Mouse (Mus musculus) heart, embryonic 12.5 days (tissue): ENCODE measurements around the gene Hsd11b1. TPM values are rescaled to one million over a fixed set of nuclear protein-coding genes. Genes with fewer than 3 reads are reported as not detected.

Experiments used
- ATAC-seq: fragments of 200-750 bp; cut with Nextera tagmentation; 2 replicates; pipeline ENCODE4 v1.8.0; 2017; ENCODE audit warnings: moderate TSS enrichment, moderate library complexity; ENCODE audit not compliant: insufficient number of reproducible peaks, low FRiP score
- H3K27ac ChIP-seq: fragments of 300-500 bp; sonication (generic); 2 replicates; pipeline ENCODE4 v1.5.1; 2016; ENCODE audit warnings: mild to moderate bottlenecking, moderate library complexity; ENCODE audit not compliant: poor library complexity, severe bottlenecking
- H3K27me3 ChIP-seq: fragments of 300-500 bp; sonication (generic); replicated peaks from 2 replicates; pipeline ENCODE4 v1.6.1; 2016; ENCODE audit warnings: mild to moderate bottlenecking, moderate library complexity
- H3K36me3 ChIP-seq: fragments of 300-500 bp; sonication (generic); 2 replicates; pipeline ENCODE4 v1.6.1; 2016; ENCODE audit warnings: mild to moderate bottlenecking, moderate library complexity
- H3K4me1 ChIP-seq: fragments of 300-500 bp; sonication (generic); replicated peaks from 2 replicates; pipeline ENCODE4 v1.6.1; 2016; ENCODE audit warnings: mild to moderate bottlenecking
- H3K4me2 ChIP-seq: fragments of 300-500 bp; sonication (generic); 2 replicates; pipeline ENCODE4 v1.6.1; 2016; ENCODE audit warnings: mild to moderate bottlenecking, moderate library complexity
- H3K4me3 ChIP-seq: fragments of 300-500 bp; sonication (generic); 2 replicates; pipeline ENCODE4 v1.5.1; 2016; ENCODE audit warnings: mild to moderate bottlenecking
- H3K9ac ChIP-seq: fragments of 300-500 bp; sonication (generic); 2 replicates; pipeline ENCODE4 v1.6.1; 2016; ENCODE audit warnings: mild to moderate bottlenecking, moderate library complexity
- H3K9me3 ChIP-seq: fragments of 300-500 bp; sonication (generic); replicated peaks from 2 replicates; pipeline ENCODE4 v1.6.1; 2016; ENCODE audit warnings: mild to moderate bottlenecking, moderate library complexity
- WGBS: fragments of 180-500 bp; shearing (Covaris S2); methylation state at CpG from one replicate; pipeline ENCODE4 v1.1.7; 2016; 5-methylcytosine and 5-hydroxymethylcytosine counted together
- polyA plus RNA-seq: library from polyadenylated mRNA; unstranded; fragments of >200 nt; fragmentation: Nextera tagmentation; extraction: Ambion mirVana; gene quantifications from 2 replicates; pipeline ENCODE4 v1.2.1, GENCODE M21; 2016

The Hsd11b1 gene
- polyA plus RNA-seq, 1 experiment from 2014 or later = 1.5 TPM

DNA sequence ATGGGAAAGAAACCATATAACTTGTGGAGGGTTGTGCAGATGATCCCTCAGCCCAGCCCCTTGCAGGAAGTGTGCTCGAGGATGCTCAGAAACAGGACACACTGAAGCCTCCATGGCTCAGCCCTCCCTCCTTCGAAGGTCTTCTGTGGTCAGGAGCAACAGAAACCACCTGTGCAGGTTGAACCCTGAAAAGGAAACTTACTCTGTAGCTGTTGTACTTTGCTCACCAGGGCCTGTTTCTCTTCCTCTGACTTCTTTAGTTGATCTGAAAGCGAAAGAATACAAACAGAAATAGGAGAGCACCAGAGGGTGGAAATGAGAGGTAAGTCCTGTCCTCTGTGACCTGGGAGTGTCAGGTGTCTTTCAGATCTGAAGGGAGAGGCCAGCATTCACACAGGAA, 82.8 kb downstream of the Hsd11b1 start:
- 0 out of 2 replicates have a peak, but pooled peaks cover 4% of the 10 kb centered on the region for H3K4me1 ChIP-seq
- no peak for ATAC-seq
- no peak overlapping the region for H3K4me3 ChIP-seq
- WGBS = 73% methylated on average over 3 of the region's 3 CpGs
- no peaks in the 10 kb centered on the region for H3K27me3 ChIP-seq
- no peak overlapping the region for H3K9ac ChIP-seq
- H3K9me3 ChIP-seq = no peaks in the 10 kb centered on the region
- no peak overlapping the region for H3K4me2 ChIP-seq
- H3K36me3 ChIP-seq = no peaks in the 10 kb centered on the region
- H3K27ac ChIP-seq = no peak overlapping the region

DNA sequence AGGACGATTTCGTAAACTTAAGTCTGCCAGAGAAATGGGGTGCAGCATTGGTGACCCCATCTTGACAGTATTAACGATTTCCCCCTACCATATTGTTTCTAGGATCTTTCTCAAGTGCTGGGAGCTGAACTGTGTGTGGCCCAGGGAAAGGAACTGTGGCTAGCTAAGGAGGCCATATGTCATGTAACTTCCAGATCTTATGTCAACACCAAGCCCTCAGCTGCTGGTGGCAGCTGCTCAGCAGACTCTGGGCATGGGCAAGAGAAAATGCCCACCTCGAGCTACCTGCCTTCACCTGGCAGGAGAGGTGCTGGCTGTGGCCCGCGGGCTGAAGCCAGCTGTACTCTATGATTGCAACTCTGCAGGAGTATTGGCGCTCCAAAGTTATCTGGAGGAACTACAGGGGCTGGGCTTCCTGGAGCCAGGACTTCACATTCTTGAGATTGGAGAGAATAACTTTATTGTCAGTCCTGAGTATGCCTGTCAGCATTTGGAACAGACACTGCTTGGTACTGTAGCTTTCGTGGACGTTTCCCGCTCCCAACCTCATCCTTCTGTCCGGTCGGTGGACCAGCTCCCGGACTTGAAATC, 89.6 kb downstream of the Hsd11b1 start:
- H3K4me1 ChIP-seq = peaks cover 36% of the 10 kb centered on the region
- H3K36me3 ChIP-seq = no peaks in the 10 kb centered on the region
- peak overlapping the region; percentile 83 for H3K4me3 ChIP-seq
- no peaks in the 10 kb centered on the region for H3K27me3 ChIP-seq
- H3K27ac ChIP-seq = peak overlapping the region; percentile 82
- WGBS = 57% methylated on average over 13 of the region's 13 CpGs
- no peaks in the 10 kb centered on the region for H3K9me3 ChIP-seq
- peak overlapping the region; percentile 85 for H3K9ac ChIP-seq
- peak overlapping the region; percentile 81 for H3K4me2 ChIP-seq
- ATAC-seq = no peak

DNA sequence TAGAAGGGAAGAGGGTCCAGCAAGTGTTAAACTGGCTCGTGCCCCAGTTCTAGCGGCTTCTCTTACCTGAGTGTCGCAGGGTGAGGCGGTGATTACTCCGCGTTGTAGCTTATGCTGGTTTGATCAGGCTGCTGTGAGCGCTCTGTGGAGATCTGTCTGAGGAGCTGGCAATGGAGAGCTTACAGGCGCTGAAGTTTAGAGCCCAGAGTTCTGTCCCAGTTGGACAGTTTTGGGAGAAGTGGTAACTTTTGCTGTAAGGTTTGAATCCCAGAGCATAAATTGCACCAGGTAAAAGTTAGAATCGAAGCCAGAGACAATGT, 90.1 kb downstream of the Hsd11b1 start:
- Histone ChIP-seq H3K9me3 (no peaks in the 10 kb centered on the region), H3K9ac (peak overlapping the region; percentile 85), H3K4me3 (peak overlapping the region; percentile 83), H3K36me3 (no peaks in the 10 kb centered on the region), H3K4me2 (peak overlapping the region; percentile 81), H3K4me1 (peaks cover 36% of the 10 kb centered on the region), H3K27ac (peak overlapping the region; percentile 82), H3K27me3 (no peaks in the 10 kb centered on the region)
- ATAC-seq = no peak
- 19% methylated on average over 9 of the region's 9 CpGs for WGBS

DNA sequence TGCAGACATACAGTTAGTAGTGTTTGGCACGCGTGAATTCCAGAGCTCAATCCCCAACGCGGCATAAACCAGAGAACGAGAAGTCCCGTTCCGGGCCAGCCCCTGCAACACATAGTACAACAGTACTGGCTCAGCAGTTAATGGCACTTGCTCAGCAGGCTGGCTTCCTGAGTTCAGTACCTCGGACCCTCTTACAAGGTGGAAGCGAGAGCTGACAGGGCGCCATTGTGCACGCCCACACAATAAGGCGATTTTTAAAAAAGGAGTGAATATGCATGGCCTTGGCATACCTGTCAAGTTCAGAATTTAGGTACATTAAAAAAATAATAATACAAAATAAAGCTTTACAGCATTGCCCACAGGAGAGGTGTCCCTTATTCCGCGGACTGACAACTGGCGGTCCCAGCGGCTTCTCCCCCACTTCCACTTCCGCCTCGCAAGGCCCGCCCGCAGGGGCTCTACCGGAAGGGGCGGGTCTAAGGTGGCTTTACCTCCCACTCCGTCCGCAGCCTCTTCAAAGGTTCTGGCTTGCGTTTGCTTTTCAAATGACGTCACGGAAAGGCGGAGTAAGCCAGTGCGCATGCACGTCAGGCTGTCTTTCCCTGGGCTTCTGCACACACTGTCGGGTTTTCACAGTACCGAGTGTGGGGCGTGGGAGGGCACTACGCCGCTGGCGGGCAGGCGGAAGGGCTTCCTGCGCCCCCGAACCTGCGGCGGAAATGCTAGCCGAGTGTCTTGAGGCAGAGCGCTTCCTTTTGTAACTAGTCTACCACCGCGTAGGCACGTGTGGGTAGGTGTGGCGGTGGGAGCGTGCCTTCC, 90.7 kb downstream of the Hsd11b1 start:
- Histone ChIP-seq H3K4me1 (peaks cover 36% of the 10 kb centered on the region), H3K27me3 (no peaks in the 10 kb centered on the region), H3K9me3 (no peaks in the 10 kb centered on the region), H3K4me3 (peak overlapping the region; percentile 83), H3K9ac (peak overlapping the region; percentile 85), H3K36me3 (no peaks in the 10 kb centered on the region), H3K27ac (peak overlapping the region; percentile 82), H3K4me2 (peak overlapping the region; percentile 81)
- peak; percentile 99 for ATAC-seq
- WGBS = 1% methylated on average over 48 of the region's 48 CpGs

Other genes starting within 250 kb of the Hsd11b1 start
- gene Syt14, start 228.3 kb downstream of the Hsd11b1 start, polyA plus RNA-seq = 1.4 and 1.6 TPM in 2 replicates
- gene Diexf, start 133.8 kb downstream of the Hsd11b1 start, polyA plus RNA-seq = 4.8 TPM in 2 replicates
- 4.8 and 6.6 TPM in 2 replicates for gene Irf6, start 111.0 kb downstream of the Hsd11b1 start, polyA plus RNA-seq
- 13.4 and 13.9 TPM in 2 replicates for gene A130010J15Rik, start 96.0 kb downstream of the Hsd11b1 start, polyA plus RNA-seq
- 0.99 and 1.6 TPM in 2 replicates for gene Traf3ip3, start 62.4 kb downstream of the Hsd11b1 start, polyA plus RNA-seq
- 2.3 and 2.5 TPM in 2 replicates for gene Lamb3, start 56.4 kb downstream of the Hsd11b1 start, polyA plus RNA-seq
- gene G0s2, start 9.1 kb upstream of the Hsd11b1 start, polyA plus RNA-seq = 36.5 and 38.2 TPM in 2 replicates
- gene Camk1g, start 106.2 kb upstream of the Hsd11b1 start, polyA plus RNA-seq = 6.9 and 7.1 TPM in 2 replicates